In genomic region chr13:92650956-92651355, GRCm38 (mm10) we compare ENCODE assay signal across 17 mouse cellular contexts. TPM values are rescaled to one million over a fixed set of nuclear protein-coding genes. Genes with fewer than 3 reads are reported as not detected.
DNase-seq lines count a peak whose midpoint lies in the region; ATAC-seq and TF ChIP-seq lines count a peak whose summit lies in the region.
"Had no signal": no experiment of that assay in that cellular context is flagged by ENCODE, and none has a peak within 500 bp of the region (broad histone marks: within the 10 kb centered on the region; RNA-seq: fewer than 3 reads in every experiment).

No protein-coding gene starts in this region.

- H3K4me1 ChIP-seq in heart, embryonic 15.5 days (replicated peaks): peaks cover 23% of the 10 kb centered on the region
- H3K4me1 ChIP-seq in embryonic facial prominence, embryonic 15.5 days: peaks cover 9% of the 10 kb centered on the region
- H3K4me1 ChIP-seq in liver, postnatal 0 days (ENCODE audit: insufficient read depth): peaks cover 28% of the 10 kb centered on the region
- H3K4me1 ChIP-seq in stomach, embryonic 15.5 days: peaks cover 18% of the 10 kb centered on the region
- H3K4me1 ChIP-seq: limb, embryonic 15.5 days had no signal

- peak; percentile 65; the same call in 1 of the 2 replicates for TF ChIP-seq EP300 in liver, postnatal 0 days (IDR thresholded peaks at IDR 0.05; ENCODE audit: low read depth)

- TF ChIP-seq CTCF in liver, postnatal 0 days (IDR thresholded peaks at IDR 0.05; ENCODE audit: low read depth): no peak

- H3K36me3 ChIP-seq in heart, embryonic 15.5 days: no peaks in the 10 kb centered on the region
- H3K36me3 ChIP-seq in embryonic facial prominence, embryonic 15.5 days: no peaks in the 10 kb centered on the region
- no peaks in the 10 kb centered on the region for H3K36me3 ChIP-seq in liver, postnatal 0 days (replicated peaks; ENCODE audit: insufficient read depth, low read length)
- H3K36me3 ChIP-seq in stomach, embryonic 15.5 days: no peaks in the 10 kb centered on the region
- H3K36me3 ChIP-seq: hindbrain, embryonic 10.5 days; limb, embryonic 15.5 days; neural tube, embryonic 13.5 days had no signal

- DNase-seq in heart, adult 8-10 months (ENCODE audit: low spot score): no peak
- peak; percentile 28 for DNase-seq in liver, postnatal 0 days
- no peak for DNase-seq in embryo, embryonic 11 days
- DNase-seq in retina, postnatal 1 day: no peak
- no peak for DNase-seq in cerebellum, postnatal 14 days
- DNase-seq: B cell, adult 2 months; cerebellum, adult 9-11 months; kidney, postnatal 36 days; right cerebral cortex, adult 18-20 months had no signal

- 44% methylated on average over 2 of the region's 2 CpGs for WGBS in heart, embryonic 15.5 days
- WGBS in embryonic facial prominence, embryonic 15.5 days: 37% methylated on average over 2 of the region's 2 CpGs
- WGBS in liver, postnatal 0 days (ENCODE audit: insufficient replicate concordance): 35% methylated on average over 2 of the region's 2 CpGs
- WGBS in stomach, embryonic 15.5 days: 17% methylated on average over 2 of the region's 2 CpGs

- no peaks in the 10 kb centered on the region for H3K9me3 ChIP-seq in heart, embryonic 15.5 days (replicated peaks)
- no peaks in the 10 kb centered on the region for H3K9me3 ChIP-seq in embryonic facial prominence, embryonic 15.5 days (replicated peaks)
- H3K9me3 ChIP-seq in liver, postnatal 0 days (ENCODE audit: low read length): no peaks in the 10 kb centered on the region
- no peaks in the 10 kb centered on the region for H3K9me3 ChIP-seq in stomach, embryonic 15.5 days
- H3K9me3 ChIP-seq: hindbrain, embryonic 10.5 days; limb, embryonic 15.5 days; neural tube, embryonic 13.5 days had no signal

- H3K27ac ChIP-seq in heart, embryonic 15.5 days: peak overlapping the region; percentile 2
- peak overlapping the region; percentile 55; the same call in 1 of the 2 replicates for H3K27ac ChIP-seq in embryonic facial prominence, embryonic 15.5 days (replicated peaks)
- peak overlapping the region; percentile 95 for H3K27ac ChIP-seq in liver, postnatal 0 days (ENCODE audit: low read depth)
- peak overlapping the region; percentile 28; the same call in 1 of the 2 replicates for H3K27ac ChIP-seq in stomach, embryonic 15.5 days
- H3K27ac ChIP-seq: hindbrain, embryonic 10.5 days; left cerebral cortex, adult 2 months; limb, embryonic 15.5 days; neural tube, embryonic 13.5 days had no signal

- no peak for ATAC-seq in heart, embryonic 15.5 days (replicated peaks; ENCODE audit: insufficient number of reproducible peaks, insufficient read depth, low FRiP score, low read depth)
- ATAC-seq in embryonic facial prominence, embryonic 15.5 days (ENCODE audit: insufficient number of reproducible peaks, low FRiP score, low TSS enrichment, low read depth): no peak
- ATAC-seq in liver, postnatal 0 days: peak; percentile 100
- peak; percentile 51; the same call in 1 of the 2 replicates for ATAC-seq in stomach, embryonic 15.5 days (ENCODE audit: insufficient read depth, low FRiP score, low read depth)
- ATAC-seq: midbrain, embryonic 16.5 days had no signal

- no peak overlapping the region for H3K9ac ChIP-seq in heart, embryonic 15.5 days
- no peak overlapping the region for H3K9ac ChIP-seq in embryonic facial prominence, embryonic 15.5 days
- H3K9ac ChIP-seq in liver, postnatal 0 days (replicated peaks): no peak overlapping the region
- no peak overlapping the region for H3K9ac ChIP-seq in stomach, embryonic 15.5 days
- H3K9ac ChIP-seq: limb, embryonic 15.5 days; neural tube, embryonic 13.5 days had no signal

- no peaks in the 10 kb centered on the region for H3K27me3 ChIP-seq in heart, embryonic 15.5 days
- no peaks in the 10 kb centered on the region for H3K27me3 ChIP-seq in embryonic facial prominence, embryonic 15.5 days
- no peaks in the 10 kb centered on the region for H3K27me3 ChIP-seq in liver, postnatal 0 days (ENCODE audit: insufficient read depth, low read length)
- no peaks in the 10 kb centered on the region for H3K27me3 ChIP-seq in stomach, embryonic 15.5 days (replicated peaks)
- H3K27me3 ChIP-seq: limb, embryonic 15.5 days; neural tube, embryonic 13.5 days had no signal

- H3K4me3 ChIP-seq in heart, embryonic 15.5 days: no peak overlapping the region
- no peak overlapping the region for H3K4me3 ChIP-seq in embryonic facial prominence, embryonic 15.5 days (replicated peaks)
- H3K4me3 ChIP-seq in liver, postnatal 0 days (ENCODE audit: low read depth, low read length): no peak overlapping the region
- no peak overlapping the region for H3K4me3 ChIP-seq in stomach, embryonic 15.5 days (replicated peaks)
- H3K4me3 ChIP-seq: hindbrain, embryonic 10.5 days; left cerebral cortex, adult 2 months; limb, embryonic 15.5 days; neural tube, embryonic 13.5 days had no signal

- H3K4me2 ChIP-seq in heart, embryonic 15.5 days: no peak overlapping the region
- no peak overlapping the region for H3K4me2 ChIP-seq in embryonic facial prominence, embryonic 15.5 days (replicated peaks)
- no peak overlapping the region for H3K4me2 ChIP-seq in liver, postnatal 0 days (ENCODE audit: low read depth, low read length)
- H3K4me2 ChIP-seq in stomach, embryonic 15.5 days: no peak overlapping the region
- H3K4me2 ChIP-seq: limb, embryonic 15.5 days; neural tube, embryonic 13.5 days had no signal

RNA-seq across cellular contexts. Expression of gene Serinc5, which starts 40.1 kb away (rescaled TPM):
- polyA plus RNA-seq in heart, embryonic 15.5 days (2015; fragmentation: Nextera tagmentation; extraction: Ambion mirVana): 9.6 and 11.3 TPM in 2 replicates
- total RNA-seq in heart, adult 8-10 months (2022): 10 to 100 TPM; 10.2 to 11.8 (median 11.0) TPM
- 18.8 and 20.0 TPM in 2 replicates for polyA plus RNA-seq in embryonic facial prominence, embryonic 15.5 days (2015; fragmentation: Nextera tagmentation; extraction: Ambion mirVana)
- 9.3 and 12.2 TPM in 2 replicates for polyA plus RNA-seq in liver, postnatal 0 days (2015; fragmentation: Nextera tagmentation; extraction: Ambion mirVana)
- 20.4 and 21.9 TPM in 2 replicates for polyA plus RNA-seq in stomach, embryonic 15.5 days (2015; fragmentation: Nextera tagmentation; extraction: Ambion mirVana)

Comparison
In these comparisons a context has a peak if more than half of its experiments do, and no peak if none do; other contexts are left out.
1. ATAC-seq: peak in liver, postnatal 0 days (single experiment) and stomach, embryonic 15.5 days (single experiment); none in heart, embryonic 15.5 days (single experiment) and embryonic facial prominence, embryonic 15.5 days (single experiment).
2. H3K27ac ChIP-seq: peak in every context shown above with its lines; median percentile 95 in liver, postnatal 0 days; 55 in embryonic facial prominence, embryonic 15.5 days; 28 in stomach, embryonic 15.5 days; 2 in heart, embryonic 15.5 days.